In the genomic region with DNA sequence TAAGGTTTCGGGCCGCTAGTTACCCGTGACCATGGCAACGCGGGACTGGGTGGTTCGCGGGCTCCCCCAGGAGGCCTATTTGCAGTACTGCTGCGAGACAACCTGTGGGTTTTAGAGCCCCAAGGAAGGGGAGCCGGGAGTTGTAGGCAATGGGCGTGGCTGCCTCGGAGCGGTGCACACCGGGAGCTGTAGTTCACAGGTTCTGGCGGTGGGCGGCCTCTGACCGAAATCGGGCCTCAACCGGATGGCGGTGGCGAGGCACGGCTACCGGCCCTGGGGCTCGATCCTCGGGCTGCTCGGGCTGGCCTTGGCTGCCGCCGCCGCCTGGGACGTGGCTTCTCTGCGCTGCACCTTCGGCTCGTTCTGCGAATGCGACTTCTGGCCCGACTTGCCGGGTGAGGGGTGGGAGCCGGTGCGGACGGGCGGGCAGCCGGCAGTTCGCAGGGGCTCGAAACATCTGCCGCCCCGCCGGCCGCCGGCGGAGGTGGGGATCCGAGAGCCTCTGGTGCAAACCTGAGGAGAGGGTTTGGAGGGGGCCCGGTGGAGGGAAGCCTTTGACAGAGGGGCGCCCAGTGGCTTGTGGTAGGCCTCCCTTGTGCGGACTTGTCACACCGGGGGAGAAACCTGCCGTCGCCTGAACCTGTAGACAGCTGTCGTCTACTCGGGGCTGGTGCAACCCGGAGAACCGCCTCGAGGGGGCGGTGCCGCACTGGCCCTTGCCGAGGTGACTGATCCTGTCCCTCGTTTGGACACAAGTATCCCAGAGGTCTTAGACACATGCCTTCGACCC, we compare ENCODE assay signal across 8 mouse cellular contexts. TPM values are rescaled to one million over a fixed set of nuclear protein-coding genes. Genes with fewer than 3 reads are reported as not detected.
DNase-seq lines count a peak whose midpoint lies in the region; ATAC-seq and TF ChIP-seq lines count a peak whose summit lies in the region.

A gene (plus strand): TSS at position 179 of the 790 bp plus-strand sequence.

- under 1% methylated on average over 66 of the region's 66 CpGs for WGBS in forebrain, embryonic 11.5 days
- under 1% methylated on average over 66 of the region's 66 CpGs for WGBS in heart, embryonic 16.5 days
- WGBS in liver, embryonic 15.5 days (ENCODE audit: insufficient replicate concordance): under 1% methylated on average over 66 of the region's 66 CpGs
- WGBS in neural tube, embryonic 12.5 days: under 1% methylated on average over 66 of the region's 66 CpGs

- peaks cover 0 to 10% of the 10 kb centered on the region in 2 experiments; a peak in 3 of 4 replicates for H3K4me1 ChIP-seq in CH12.LX (ENCODE audit: control insufficient read depth in 1 of 2, insufficient read depth in 2 of 2)
- 0 out of 2 replicates have a peak, but pooled peaks cover 2% of the 10 kb centered on the region for H3K4me1 ChIP-seq in forebrain, embryonic 11.5 days (replicated peaks; ENCODE audit: control insufficient read depth, insufficient read depth, low read length)
- peaks cover 3% of the 10 kb centered on the region; the same call in 1 of the 2 replicates for H3K4me1 ChIP-seq in heart, embryonic 16.5 days (ENCODE audit: control insufficient read depth, insufficient read depth, low read length)
- peaks cover 18% of the 10 kb centered on the region for H3K4me1 ChIP-seq in liver, embryonic 15.5 days (replicated peaks)
- H3K4me1 ChIP-seq in neural tube, embryonic 12.5 days: peaks cover 4% of the 10 kb centered on the region

- peak; percentile 98 for DNase-seq in CH12.LX (ENCODE audit: extremely low read depth)
- peak; percentile 96 for DNase-seq in c-Kit-positive CD71-positive TER-119-negative erythroid progenitor cells, embryonic 14.5 days (ENCODE audit: low read depth)
- DNase-seq in forebrain, embryonic 11.5 days (ENCODE audit: low spot score): peak; percentile 98
- DNase-seq in kidney, postnatal 36 days: peak; percentile 98
- peak; percentile 96 for DNase-seq in telencephalon, adult 2 months (ENCODE audit: low read depth, low spot score)

- peak; percentile 61; the same call in 1 of the 2 replicates for TF ChIP-seq POLR2A in CH12.LX (IDR thresholded peaks at IDR 0.05; ENCODE audit: low read depth, low read length)

- no peaks in the 10 kb centered on the region for H3K79me2 ChIP-seq in CH12.LX (replicated peaks; ENCODE audit: control insufficient read depth, extremely low read depth, insufficient read depth, poor library complexity, severe bottlenecking)

- H3K27ac ChIP-seq in CH12.LX (ENCODE audit: insufficient read depth, low read depth): peak within 1 kb of the TSS; percentile 83
- peak within 1 kb of the TSS; percentile 74 for H3K27ac ChIP-seq in forebrain, embryonic 11.5 days (ENCODE audit: low read depth, low read length)
- H3K27ac ChIP-seq in heart, embryonic 16.5 days (ENCODE audit: low read length): peak within 1 kb of the TSS; percentile 85
- H3K27ac ChIP-seq in liver, embryonic 15.5 days (replicated peaks): peak within 1 kb of the TSS; percentile 79
- peak within 1 kb of the TSS; percentile 74 for H3K27ac ChIP-seq in neural tube, embryonic 12.5 days

- peak; percentile 90 for ATAC-seq in forebrain, embryonic 11.5 days (replicated peaks; ENCODE audit: low FRiP score)
- peak; percentile 96 for ATAC-seq in heart, embryonic 16.5 days (replicated peaks; ENCODE audit: extremely low read depth, insufficient read depth, low FRiP score)
- ATAC-seq in liver, embryonic 15.5 days (ENCODE audit: insufficient read depth): peak; percentile 90
- peak; percentile 94 for ATAC-seq in neural tube, embryonic 12.5 days (ENCODE audit: low FRiP score, low read depth)

- H3K27me3 ChIP-seq in CH12.LX (replicated peaks): no peaks in the 10 kb centered on the region
- H3K27me3 ChIP-seq in forebrain, embryonic 11.5 days (ENCODE audit: control insufficient read depth, insufficient read depth, low read length): no peaks in the 10 kb centered on the region
- H3K27me3 ChIP-seq in heart, embryonic 16.5 days (ENCODE audit: control insufficient read depth, insufficient read depth, low read length): no peaks in the 10 kb centered on the region
- H3K27me3 ChIP-seq in liver, embryonic 15.5 days: no peaks in the 10 kb centered on the region
- no peaks in the 10 kb centered on the region for H3K27me3 ChIP-seq in neural tube, embryonic 12.5 days (replicated peaks)

- peak; percentile 54 to 99 for TF ChIP-seq CTCF in CH12.LX (conservative IDR thresholded peaks at IDR 0.05 in 1 of 2, IDR thresholded peaks at IDR 0.05 in 1 of 2; ENCODE audit: low read depth in 2 of 2, low read length in 2 of 2)

- H3K36me3 ChIP-seq in CH12.LX (replicated peaks in 1 of 2; ENCODE audit: control insufficient read depth in 1 of 2, insufficient read depth in 1 of 2, low read length in 1 of 2): peaks cover 49 to 68% of the 10 kb centered on the region in 2 experiments
- H3K36me3 ChIP-seq in forebrain, embryonic 11.5 days (ENCODE audit: control insufficient read depth, insufficient read depth, low read length): no peaks in the 10 kb centered on the region; the same call in 1 of the 2 replicates
- H3K36me3 ChIP-seq in heart, embryonic 16.5 days (ENCODE audit: control insufficient read depth, insufficient read depth): peaks cover 14% of the 10 kb centered on the region; the same call in 1 of the 2 replicates
- H3K36me3 ChIP-seq in liver, embryonic 15.5 days (replicated peaks): peaks cover 23% of the 10 kb centered on the region
- H3K36me3 ChIP-seq in neural tube, embryonic 12.5 days: peaks cover 46% of the 10 kb centered on the region

- H3K4me2 ChIP-seq in CH12.LX (ENCODE audit: insufficient read depth, low read depth, poor library complexity, severe bottlenecking): peak within 1 kb of the TSS; percentile 63
- H3K4me2 ChIP-seq in forebrain, embryonic 11.5 days (ENCODE audit: low read depth, low read length, severe bottlenecking): peak within 1 kb of the TSS; percentile 58
- peak within 1 kb of the TSS; percentile 69 for H3K4me2 ChIP-seq in heart, embryonic 16.5 days (ENCODE audit: low read depth, low read length)
- peak within 1 kb of the TSS; percentile 96 for H3K4me2 ChIP-seq in liver, embryonic 15.5 days
- peak within 1 kb of the TSS; percentile 61 for H3K4me2 ChIP-seq in neural tube, embryonic 12.5 days (replicated peaks)

- no peak for TF ChIP-seq EP300 in CH12.LX (IDR thresholded peaks at IDR 0.05; ENCODE audit: low read length)

- in situ Hi-C loops in CH12.LX (cut with MboI; ENCODE audit: low pct_ligation_motif_present, low pct_unique_long_range_greater_than_20kb, low sequenced_read_pairs): loop anchor here (5.0 kb wide), 2 partner anchors 45 to 125 kb away; a partner anchor contains a TSS

- dilution Hi-C loops in CH12.LX (cut with MboI; ENCODE audit: extremely low pct_ligation_motif_present, extremely low pct_unique_long_range_greater_than_20kb, low sequenced_read_pairs): no loop called here

- H3K9me3 ChIP-seq in CH12.LX (replicated peaks; ENCODE audit: low read length): no peaks in the 10 kb centered on the region
- H3K9me3 ChIP-seq in forebrain, embryonic 11.5 days (ENCODE audit: control insufficient read depth, low read length): no peaks in the 10 kb centered on the region
- H3K9me3 ChIP-seq in heart, embryonic 16.5 days (replicated peaks; ENCODE audit: control insufficient read depth, low read length): no peaks in the 10 kb centered on the region
- no peaks in the 10 kb centered on the region for H3K9me3 ChIP-seq in liver, embryonic 15.5 days (replicated peaks)
- no peaks in the 10 kb centered on the region for H3K9me3 ChIP-seq in neural tube, embryonic 12.5 days

- peak within 1 kb of the TSS; percentile 59 to 97 (median 72) for H3K4me3 ChIP-seq in CH12.LX (replicated peaks in 1 of 3; ENCODE audit: low read depth in 2 of 3, low read length in 2 of 3, poor library complexity in 1 of 3)
- peak within 1 kb of the TSS; percentile 70 for H3K4me3 ChIP-seq in forebrain, embryonic 11.5 days (ENCODE audit: low read depth, low read length)
- peak within 1 kb of the TSS; percentile 70 for H3K4me3 ChIP-seq in heart, embryonic 16.5 days (ENCODE audit: low read length)
- H3K4me3 ChIP-seq in liver, embryonic 15.5 days (replicated peaks): peak within 1 kb of the TSS; percentile 71
- peak within 1 kb of the TSS; percentile 69 for H3K4me3 ChIP-seq in neural tube, embryonic 12.5 days

- peak; percentile 98 for TF ChIP-seq RAD21 in CH12.LX (IDR thresholded peaks at IDR 0.05; ENCODE audit: low read depth, low read length)

- H3K9ac ChIP-seq in CH12.LX (ENCODE audit: insufficient read depth, low read depth): peak within 1 kb of the TSS; percentile 97
- peak within 1 kb of the TSS; percentile 88 for H3K9ac ChIP-seq in forebrain, embryonic 11.5 days (ENCODE audit: low read length)
- peak within 1 kb of the TSS; percentile 88 for H3K9ac ChIP-seq in heart, embryonic 16.5 days (ENCODE audit: low read length)
- H3K9ac ChIP-seq in liver, embryonic 15.5 days: peak within 1 kb of the TSS; percentile 71
- H3K9ac ChIP-seq in neural tube, embryonic 12.5 days: peak within 1 kb of the TSS; percentile 90

TF ChIP-seq in CH12.LX, 34 proteins besides CTCF, POLR2A, EP300 and RAD21 (continues in another document):
- TF ChIP-seq JUN (IDR thresholded peaks at IDR 0.05; ENCODE audit: insufficient read depth, low read depth, low read length) (no peak), ZNF384 (IDR thresholded peaks at IDR 0.05; ENCODE audit: low read depth, low read length) (no peak), NRF1 (IDR thresholded peaks at IDR 0.05; ENCODE audit: low read depth, low read length) (peak; percentile 14; the same call in 1 of the 2 replicates), NELFE (IDR thresholded peaks at IDR 0.05; ENCODE audit: low read depth, low read length) (peak; percentile 66), CHD2 (IDR thresholded peaks at IDR 0.05; ENCODE audit: low read length) (no peak), USF1 (IDR thresholded peaks at IDR 0.05; ENCODE audit: low read depth, low read length) (no peak), TCF12 (IDR thresholded peaks at IDR 0.05; ENCODE audit: low read depth, low read length) (peak; percentile 59), UBTF (IDR thresholded peaks at IDR 0.05; ENCODE audit: low read depth, low read length) (peak; percentile 93), TBP (conservative IDR thresholded peaks at IDR 0.05; ENCODE audit: low read depth, low read length) (no peak), E2F4 (IDR thresholded peaks at IDR 0.05; ENCODE audit: insufficient replicate concordance, low read depth, low read length) (no peak), SIN3A (IDR thresholded peaks at IDR 0.05; ENCODE audit: low read length) (peak; percentile 88), JUND (conservative IDR thresholded peaks at IDR 0.05; ENCODE audit: low read depth, low read length) (no peak)

RNA-seq across cellular contexts. Expression of the gene that starts here (rescaled TPM):
- 49.9 and 53.8 TPM in 2 replicates for total RNA-seq in CH12.LX (2012; rRNA removed)
- 37.5 and 41.4 TPM in 2 replicates for total RNA-seq in CH12.LX (2014; rRNA removed)
- polyA plus RNA-seq in CH12.LX (2012; ENCODE audit: insufficient read length, low read depth): 28.5 and 33.3 TPM in 2 replicates
- 56.8 and 68.3 TPM in 2 replicates for polyA plus RNA-seq in forebrain, embryonic 11.5 days (2014; fragmentation: Nextera tagmentation; extraction: Ambion mirVana)
- 38.1 and 38.9 TPM in 2 replicates for polyA plus RNA-seq in heart, embryonic 16.5 days (2015; fragmentation: Nextera tagmentation; extraction: Ambion mirVana)
- polyA plus RNA-seq in liver, embryonic 15.5 days (2015; fragmentation: Nextera tagmentation; extraction: Ambion mirVana): 24.7 and 27.7 TPM in 2 replicates
- 55.5 and 56.1 TPM in 2 replicates for polyA plus RNA-seq in neural tube, embryonic 12.5 days (2016; fragmentation: Nextera tagmentation; extraction: Ambion mirVana)

Comparison
In these comparisons a context has a peak if more than half of its experiments do, and no peak if none do; other contexts are left out.
1. Peak in every context shown above with its lines: DNase-seq, ATAC-seq, H3K4me3 ChIP-seq and H3K27ac ChIP-seq.